Mouse (Mus musculus): ENCODE data around the gene Dtd2. TPM values are rescaled to one million over a fixed set of nuclear protein-coding genes. Genes with fewer than 3 reads are reported as not detected.

Dtd2 gene
- polyA plus RNA-seq, 1 experiment from 2014 or later = 16.7 TPM

DNA sequence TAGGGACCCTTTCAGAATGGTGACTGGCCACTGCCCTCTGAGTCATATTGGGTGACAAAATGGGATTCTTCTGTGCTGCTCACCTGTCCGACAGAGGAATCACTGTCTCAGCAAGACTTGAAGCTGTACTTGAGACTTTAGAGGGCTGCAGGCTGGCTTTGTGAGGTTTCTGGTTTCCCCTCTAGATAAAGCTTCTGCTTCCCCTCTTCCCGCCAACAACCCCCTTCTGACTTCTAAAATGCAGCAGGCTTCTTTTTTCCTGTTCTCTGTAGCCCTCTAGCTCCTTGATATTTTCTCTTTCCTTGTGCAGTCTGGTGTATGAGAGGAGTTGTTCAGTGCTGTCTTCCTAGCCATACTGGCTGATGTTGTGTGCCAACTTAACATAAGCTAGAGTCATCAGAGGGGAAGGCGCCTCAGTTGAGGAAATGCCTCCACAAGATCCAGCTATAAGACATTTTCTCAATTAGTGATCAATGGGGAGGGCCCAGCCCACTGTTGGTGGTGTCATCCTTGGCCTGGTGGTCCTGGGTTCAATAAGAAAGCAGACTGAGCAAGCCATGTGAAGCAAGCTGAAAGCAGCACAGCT lies 21.0 kb downstream of the Dtd2 start:
- no peak overlapping the region for H3K4me2 ChIP-seq
- no peak overlapping the region for H3K9ac ChIP-seq
- no peaks in the 10 kb centered on the region for H3K27me3 ChIP-seq (replicated peaks)
- no peak overlapping the region for H3K4me3 ChIP-seq
- peaks cover 4% of the 10 kb centered on the region; the same call in 1 of the 2 replicates for H3K36me3 ChIP-seq
- ATAC-seq (ENCODE audit: insufficient number of reproducible peaks, low FRiP score) = no peak
- H3K27ac ChIP-seq (ENCODE audit: poor library complexity, severe bottlenecking) = no peak overlapping the region
- peaks cover 13% of the 10 kb centered on the region for H3K4me1 ChIP-seq (replicated peaks)
- WGBS = 73% methylated on average over 3 of the region's 3 CpGs
- no peaks in the 10 kb centered on the region for H3K9me3 ChIP-seq (replicated peaks)

DNA sequence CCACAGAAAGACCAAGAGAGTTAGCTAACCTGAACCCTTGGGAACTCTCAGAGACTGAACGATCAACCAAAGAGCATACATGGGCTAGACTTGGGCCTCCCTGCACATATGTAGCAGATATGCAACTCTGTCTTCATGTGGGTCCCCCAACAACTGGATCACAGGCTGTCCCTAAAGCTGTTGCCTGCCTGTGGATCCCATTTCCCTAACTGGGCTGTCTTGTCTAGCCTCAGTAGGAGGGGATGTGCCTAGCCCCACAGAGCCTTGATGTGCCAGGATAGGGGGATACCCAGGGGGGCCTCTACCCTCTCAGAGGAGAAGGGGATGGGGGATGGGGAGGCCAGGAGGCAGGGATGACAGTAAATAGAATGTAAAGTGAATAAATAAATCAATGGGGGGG lies 22.7 kb downstream of the Dtd2 start:
- H3K9me3 ChIP-seq (replicated peaks) = no peaks in the 10 kb centered on the region
- peaks cover 4% of the 10 kb centered on the region; the same call in 1 of the 2 replicates for H3K36me3 ChIP-seq
- peaks cover 13% of the 10 kb centered on the region for H3K4me1 ChIP-seq (replicated peaks)
- no peak overlapping the region for H3K4me2 ChIP-seq
- H3K27me3 ChIP-seq (replicated peaks) = no peaks in the 10 kb centered on the region
- H3K27ac ChIP-seq (ENCODE audit: poor library complexity, severe bottlenecking) = no peak overlapping the region
- no peak overlapping the region for H3K9ac ChIP-seq
- WGBS = 90% methylated on average over 1 of the region's 1 CpGs
- ATAC-seq (ENCODE audit: insufficient number of reproducible peaks, low FRiP score) = no peak
- H3K4me3 ChIP-seq = no peak overlapping the region

DNA sequence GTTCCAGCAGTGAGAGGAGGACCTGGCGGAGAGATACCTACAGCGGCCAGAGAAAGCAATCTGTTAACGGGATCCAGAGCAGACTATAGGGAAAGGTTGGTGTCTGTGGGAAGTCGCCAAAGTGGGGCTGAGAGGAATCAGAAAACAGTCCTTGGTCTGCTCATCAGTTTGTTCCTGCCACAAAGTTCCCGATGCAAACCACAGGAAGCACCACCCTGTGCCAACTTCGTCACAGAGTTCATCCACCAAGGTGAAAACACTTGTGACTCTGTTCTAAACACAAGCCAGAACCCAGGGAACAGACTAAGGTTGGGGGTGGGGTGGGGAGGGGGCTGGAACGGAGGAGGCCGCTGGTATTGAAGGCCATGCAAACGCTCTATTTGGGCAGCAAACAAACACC lies 29.8 kb downstream of the Dtd2 start:
- no peak overlapping the region for H3K4me3 ChIP-seq
- no peak for ATAC-seq (ENCODE audit: insufficient number of reproducible peaks, low FRiP score)
- H3K4me1 ChIP-seq (replicated peaks) = no peaks in the 10 kb centered on the region
- H3K4me2 ChIP-seq = no peak overlapping the region
- peaks cover 7% of the 10 kb centered on the region for H3K9me3 ChIP-seq (replicated peaks)
- 72% methylated on average over 9 of the region's 9 CpGs for WGBS
- no peak overlapping the region for H3K27ac ChIP-seq (ENCODE audit: poor library complexity, severe bottlenecking)
- no peaks in the 10 kb centered on the region for H3K27me3 ChIP-seq (replicated peaks)
- H3K36me3 ChIP-seq = no peaks in the 10 kb centered on the region
- no peak overlapping the region for H3K9ac ChIP-seq

DNA sequence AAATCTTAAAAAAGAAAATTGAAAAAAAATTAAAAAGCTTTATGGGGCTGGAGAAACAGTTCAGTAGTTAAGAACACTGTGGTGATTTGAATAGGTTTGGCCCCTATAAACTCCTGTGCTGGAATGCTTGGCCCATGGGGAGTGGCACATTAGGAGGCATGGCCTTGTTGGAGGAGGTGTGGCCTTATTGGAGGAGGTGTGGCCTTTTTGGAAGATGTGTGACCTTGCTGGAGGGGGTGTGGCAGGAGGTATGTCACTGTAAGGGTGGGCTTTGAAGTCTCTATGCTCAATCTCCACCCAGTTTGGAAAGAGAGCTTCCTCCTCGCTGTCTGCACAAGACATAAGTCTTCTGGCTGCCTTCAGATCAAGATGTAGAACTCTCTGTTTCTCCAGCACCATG lies 31.9 kb downstream of the Dtd2 start:
- WGBS = 92% methylated on average over 1 of the region's 1 CpGs
- Histone ChIP-seq H3K27me3 (replicated peaks) (no peaks in the 10 kb centered on the region), H3K4me2 (no peak overlapping the region), H3K27ac (ENCODE audit: poor library complexity, severe bottlenecking) (no peak overlapping the region), H3K4me1 (replicated peaks) (peaks cover 8% of the 10 kb centered on the region), H3K9ac (no peak overlapping the region), H3K36me3 (no peaks in the 10 kb centered on the region), H3K4me3 (no peak overlapping the region), H3K9me3 (replicated peaks) (peaks cover 7% of the 10 kb centered on the region)
- ATAC-seq (ENCODE audit: insufficient number of reproducible peaks, low FRiP score) = no peak

DNA sequence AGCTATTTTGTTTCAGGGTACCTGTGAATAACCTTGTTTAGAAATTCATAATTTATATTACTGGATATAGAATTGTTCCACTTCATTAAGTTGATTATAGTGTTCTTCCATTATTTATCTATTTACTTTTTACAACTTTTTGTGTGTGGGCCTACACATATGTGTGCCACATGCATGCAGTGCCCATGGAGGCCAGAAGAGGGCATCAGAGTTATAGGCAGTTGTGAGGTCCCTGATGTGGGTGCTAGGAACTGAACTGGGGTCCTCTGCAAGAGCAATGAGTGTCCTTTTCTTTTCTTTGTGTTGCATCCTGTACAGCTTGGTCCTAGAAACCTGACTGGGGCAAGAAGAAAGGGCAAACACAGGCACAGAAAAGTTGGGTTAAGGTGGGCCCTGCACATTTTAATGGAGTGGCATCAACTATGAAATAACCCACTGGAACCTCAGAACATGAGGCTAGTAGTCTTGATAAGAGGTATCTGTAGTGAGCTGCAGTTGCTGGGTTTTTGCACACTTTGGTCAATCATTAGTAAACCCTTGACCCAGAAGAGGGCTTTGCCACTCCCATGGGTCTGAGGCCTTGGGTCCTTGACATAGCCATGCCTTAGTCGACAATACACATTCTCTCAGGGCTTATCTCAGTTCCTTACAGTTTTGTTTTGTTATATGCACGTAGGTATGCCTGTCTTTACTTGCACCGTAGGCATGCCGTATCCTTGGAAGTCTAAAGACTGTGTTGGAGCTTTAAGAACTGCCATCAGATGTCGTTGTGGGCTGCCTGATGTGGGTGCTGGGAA lies 33.8 kb downstream of the Dtd2 start:
- WGBS = 89% methylated on average over 5 of the region's 5 CpGs
- H3K9ac ChIP-seq = no peak overlapping the region

DNA sequence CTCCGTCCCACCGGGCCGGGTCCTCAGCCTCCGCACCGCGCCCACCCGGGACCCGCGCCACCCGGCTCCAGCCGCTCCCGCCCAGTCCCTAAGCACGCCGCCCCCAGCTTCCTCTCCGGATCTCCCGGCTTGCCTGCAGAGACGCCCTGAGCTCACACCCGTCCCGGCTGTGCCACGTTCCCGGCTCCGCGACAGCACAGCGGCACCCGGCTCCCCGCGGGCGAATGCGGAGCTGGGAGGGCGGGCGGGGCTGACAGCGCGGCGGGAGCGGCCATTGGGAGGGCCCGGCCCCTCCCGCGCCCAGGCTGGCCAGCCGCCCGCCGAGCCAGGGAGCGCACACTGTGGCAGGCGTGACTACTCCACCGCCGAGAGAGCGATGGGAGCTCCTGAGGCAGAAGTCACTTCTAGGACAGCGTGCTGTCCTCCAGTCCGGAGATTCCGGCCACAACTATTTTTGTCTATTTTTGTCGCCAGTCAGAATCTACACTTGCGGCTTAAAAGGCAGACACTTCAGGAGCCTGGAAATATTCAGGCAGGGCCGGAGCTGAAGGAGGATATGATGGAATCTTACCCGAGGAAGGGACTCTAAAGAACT lies 35.1 kb downstream of the Dtd2 start, which contains the start of gene Heatr5a:
TSS of gene Heatr5a (minus strand) at position 252 of the 595 bp plus-strand sequence.
- Histone ChIP-seq H3K9ac (peak within 1 kb of the TSS; percentile 97), H3K27ac (ENCODE audit: poor library complexity, severe bottlenecking) (peak within 1 kb of the TSS; percentile 95), H3K4me3 (peak within 1 kb of the TSS; percentile 99), H3K4me2 (peak within 1 kb of the TSS; percentile 66), H3K36me3 (no peaks in the 10 kb centered on the region), H3K9me3 (replicated peaks) (peaks cover 7% of the 10 kb centered on the region), H3K27me3 (replicated peaks) (no peaks in the 10 kb centered on the region), H3K4me1 (replicated peaks) (peaks cover 12% of the 10 kb centered on the region)
- under 1% methylated on average over 53 of the region's 53 CpGs for WGBS
- peak; percentile 98 for ATAC-seq (ENCODE audit: insufficient number of reproducible peaks, low FRiP score)

More for the DNA sequence above, 33.8 kb downstream of the Dtd2 start:
- Histone ChIP-seq H3K4me2 (no peak overlapping the region), H3K4me3 (no peak overlapping the region), H3K4me1 (replicated peaks) (peaks cover 12% of the 10 kb centered on the region), H3K27me3 (replicated peaks) (no peaks in the 10 kb centered on the region), H3K9me3 (replicated peaks) (peaks cover 7% of the 10 kb centered on the region), H3K36me3 (no peaks in the 10 kb centered on the region), H3K27ac (ENCODE audit: poor library complexity, severe bottlenecking) (no peak overlapping the region)
- ATAC-seq (ENCODE audit: insufficient number of reproducible peaks, low FRiP score) = no peak

DNA sequence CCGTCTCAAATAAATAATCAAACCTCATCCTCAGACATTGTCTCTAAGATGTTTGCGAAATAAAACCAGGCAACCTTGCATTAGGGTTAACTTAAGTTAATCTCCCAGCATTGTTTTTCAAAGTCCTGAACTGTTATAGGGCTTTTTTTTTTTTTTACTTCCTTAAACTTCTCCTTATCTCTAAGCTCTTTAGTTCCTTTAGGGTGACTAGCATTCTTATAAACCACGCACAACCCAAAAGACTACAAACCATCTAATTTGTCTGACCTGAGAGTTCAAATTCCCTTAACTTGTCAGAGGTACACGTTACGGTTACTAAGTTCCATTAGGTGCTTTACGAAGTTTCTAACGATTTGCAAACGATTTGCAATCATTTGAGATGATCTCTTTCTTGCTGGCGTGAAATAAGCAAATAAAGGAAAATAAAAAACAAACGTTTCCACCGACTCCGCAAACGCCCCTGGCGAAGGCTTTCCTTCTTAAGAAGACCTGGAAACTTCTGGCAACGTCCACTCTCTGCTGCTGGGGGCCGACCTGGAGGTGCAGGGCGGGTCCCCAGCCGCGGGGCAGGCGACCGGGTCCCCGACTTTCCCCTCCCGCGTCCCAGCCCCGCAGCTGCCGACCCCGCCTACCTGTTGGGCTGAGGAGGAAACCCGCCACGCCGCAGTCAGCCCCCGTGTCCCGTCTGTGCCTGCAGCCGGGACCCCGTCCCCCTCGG lies 35.8 kb downstream of the Dtd2 start:
- WGBS = 2% methylated on average over 34 of the region's 35 CpGs
- peak overlapping the region; percentile 97 for H3K9ac ChIP-seq
- H3K27ac ChIP-seq (ENCODE audit: poor library complexity, severe bottlenecking) = peak overlapping the region; percentile 95
- peak overlapping the region; percentile 99 for H3K4me3 ChIP-seq
- no peaks in the 10 kb centered on the region for H3K27me3 ChIP-seq (replicated peaks)
- peaks cover 7% of the 10 kb centered on the region for H3K9me3 ChIP-seq (replicated peaks)
- H3K36me3 ChIP-seq = 0 out of 2 replicates have a peak, but pooled peaks cover 3% of the 10 kb centered on the region
- H3K4me2 ChIP-seq = peak overlapping the region; percentile 66
- ATAC-seq (ENCODE audit: insufficient number of reproducible peaks, low FRiP score) = peak; percentile 78
- peaks cover 12% of the 10 kb centered on the region for H3K4me1 ChIP-seq (replicated peaks)

DNA sequence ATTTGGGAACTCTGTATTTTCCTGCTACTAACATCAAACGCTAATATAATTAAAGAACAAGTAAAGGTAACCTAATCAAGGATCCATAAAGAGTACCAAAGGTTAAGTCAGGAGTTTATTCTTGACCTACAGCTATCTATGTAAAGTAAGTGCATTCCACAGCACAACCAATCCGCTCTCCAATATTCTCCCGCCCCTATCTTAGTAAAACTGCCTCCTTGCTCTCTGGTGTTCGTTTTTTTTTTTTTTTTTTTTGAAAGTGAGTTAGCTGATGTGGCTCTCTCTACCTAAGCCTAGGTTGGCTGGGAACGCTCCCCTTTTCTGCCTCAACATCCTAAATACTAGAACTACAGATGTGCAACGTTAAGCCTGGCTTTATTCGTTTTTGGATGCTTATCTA lies 36.4 kb downstream of the Dtd2 start:
- Histone ChIP-seq H3K27ac (ENCODE audit: poor library complexity, severe bottlenecking) (no peak overlapping the region), H3K4me1 (replicated peaks) (peaks cover 12% of the 10 kb centered on the region), H3K9me3 (replicated peaks) (peaks cover 7% of the 10 kb centered on the region), H3K4me3 (peak overlapping the region; percentile 99), H3K9ac (peak overlapping the region; percentile 41; the same call in 1 of the 2 replicates), H3K4me2 (peak overlapping the region; percentile 66), H3K36me3 (0 out of 2 replicates have a peak, but pooled peaks cover 3% of the 10 kb centered on the region), H3K27me3 (replicated peaks) (no peaks in the 10 kb centered on the region)
- 8% methylated on average over 7 of the region's 7 CpGs for WGBS
- no peak for ATAC-seq (ENCODE audit: insufficient number of reproducible peaks, low FRiP score)

DNA sequence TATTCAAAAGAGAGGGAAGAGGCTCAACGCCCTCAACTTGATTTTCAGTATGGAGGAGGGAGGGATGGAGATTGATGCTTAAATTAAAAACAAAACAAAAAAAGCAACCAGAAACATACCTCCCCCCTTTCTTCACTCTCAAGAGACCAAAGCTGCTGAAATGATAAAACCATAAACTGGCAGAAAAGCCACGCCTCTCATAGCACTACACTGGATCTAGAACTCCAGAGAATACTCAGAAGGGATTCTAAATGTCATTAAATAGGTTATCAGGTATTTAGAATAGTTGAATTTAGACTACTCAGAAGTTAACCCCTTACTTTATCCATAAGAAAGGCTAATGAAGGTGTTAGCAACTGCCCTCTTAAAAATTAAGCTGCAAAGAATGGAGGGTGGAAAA lies 37.2 kb downstream of the Dtd2 start:
- ATAC-seq (ENCODE audit: insufficient number of reproducible peaks, low FRiP score) = no peak
- no peak overlapping the region for H3K27ac ChIP-seq (ENCODE audit: poor library complexity, severe bottlenecking)
- H3K4me2 ChIP-seq = no peak overlapping the region
- no peaks in the 10 kb centered on the region for H3K27me3 ChIP-seq (replicated peaks)
- no peak overlapping the region; the same call in 1 of the 2 replicates for H3K9ac ChIP-seq
- H3K9me3 ChIP-seq (replicated peaks) = peaks cover 7% of the 10 kb centered on the region
- H3K4me3 ChIP-seq = no peak overlapping the region
- WGBS = 81% methylated on average over 2 of the region's 2 CpGs
- H3K36me3 ChIP-seq = 0 out of 2 replicates have a peak, but pooled peaks cover 3% of the 10 kb centered on the region
- peaks cover 12% of the 10 kb centered on the region for H3K4me1 ChIP-seq (replicated peaks)

DNA sequence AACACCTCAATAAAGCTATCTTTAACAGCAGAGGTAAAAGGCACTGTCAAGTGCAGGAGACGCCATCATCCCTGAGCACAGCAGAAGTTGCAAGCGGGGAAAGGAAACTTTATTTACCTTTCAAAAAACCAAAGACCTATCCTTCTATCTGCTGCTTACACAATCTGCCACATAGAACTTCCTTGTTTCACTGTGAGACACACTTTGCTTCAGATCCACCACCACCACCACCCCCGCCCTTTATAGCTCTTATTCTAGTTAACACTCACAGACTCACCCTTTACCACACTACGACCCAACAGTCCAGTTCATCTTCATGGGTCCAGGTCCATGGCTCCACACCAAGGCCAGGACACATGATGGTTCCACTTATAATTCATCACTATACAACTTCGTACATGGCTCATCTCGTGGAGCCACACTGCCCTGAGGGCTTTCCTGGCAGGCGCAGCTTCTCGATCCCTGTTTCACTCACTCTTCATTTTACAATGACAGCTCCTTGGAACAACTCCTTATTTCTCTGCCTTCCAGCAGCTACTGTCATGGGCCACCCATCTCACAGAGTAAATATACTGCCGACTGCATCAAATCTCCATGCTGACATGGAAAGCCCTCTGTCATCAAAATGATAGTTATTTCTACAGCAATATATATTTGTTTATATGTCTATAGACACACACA lies 38.2 kb downstream of the Dtd2 start:
- Histone ChIP-seq H3K4me3 (no peak overlapping the region), H3K27ac (ENCODE audit: poor library complexity, severe bottlenecking) (no peak overlapping the region), H3K4me1 (replicated peaks) (peaks cover 12% of the 10 kb centered on the region), H3K4me2 (no peak overlapping the region), H3K9ac (no peak overlapping the region), H3K36me3 (0 out of 2 replicates have a peak, but pooled peaks cover 3% of the 10 kb centered on the region), H3K27me3 (replicated peaks) (no peaks in the 10 kb centered on the region), H3K9me3 (replicated peaks) (peaks cover 7% of the 10 kb centered on the region)
- 84% methylated on average over 9 of the region's 9 CpGs for WGBS
- ATAC-seq (ENCODE audit: insufficient number of reproducible peaks, low FRiP score) = no peak

Data from heart, embryonic 12.5 days (tissue).